Mouse (Mus musculus): ENCODE measurements around the gene Cln5.

DNA sequence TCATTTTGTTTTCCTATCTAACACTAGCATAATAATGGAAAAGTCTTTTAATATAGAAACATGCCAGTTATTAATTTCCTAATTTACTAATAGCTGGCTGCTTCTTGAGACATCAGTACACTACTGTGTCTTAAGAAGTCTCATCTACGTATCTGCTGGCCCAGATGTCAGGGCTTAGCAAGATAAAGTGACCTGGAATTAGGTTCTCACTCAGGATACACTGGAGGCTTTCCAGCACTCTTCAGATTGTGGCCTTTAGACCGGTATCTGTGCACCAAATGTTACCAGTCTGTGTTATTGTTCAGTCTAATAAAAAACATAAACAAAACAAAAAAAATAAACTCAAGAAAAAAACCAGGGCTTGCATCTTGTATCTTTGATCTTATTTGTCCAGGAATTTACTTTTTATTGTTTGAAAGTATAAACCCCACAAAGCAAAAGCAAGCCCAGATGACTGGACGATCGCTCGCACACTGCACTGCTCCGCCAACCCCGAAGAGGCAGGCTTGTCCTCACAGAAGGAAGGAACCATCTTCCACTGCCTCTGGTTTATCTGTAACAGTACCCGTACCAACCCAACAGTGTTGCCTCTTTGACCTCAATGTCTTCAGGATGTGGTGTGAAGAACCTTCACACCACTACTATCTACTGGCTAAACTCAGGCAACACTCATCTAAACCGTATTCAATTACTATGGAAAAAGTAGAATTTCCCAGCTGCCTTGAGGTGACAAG, 7.4 kb downstream of the Cln5 start:
- TF ChIP-seq GATA1 (IDR thresholded peaks at IDR 0.05; ENCODE audit: low read length) (no peak), TAL1 (IDR thresholded peaks at IDR 0.05; ENCODE audit: low read length) (no peak)

Data from erythroblast, embryonic 14.5 days (primary cell).